Mouse (Mus musculus) heart, postnatal 36 days (tissue): ENCODE measurements at regions not wholly inside any gene's neighbourhood (a gene's known extent, or its start where the extent isn't known, plus 50 kb on each side); places are given as distances from the start of the nearest gene placed in this dataset.
A peak's percentile ranks its signal among the peaks of the same experiment; 100 is the strongest.

Experiments used
- DNase-seq, 2 experiments: peaks; one replicate each; pipeline ENCODE4 v3.0.0; 2021 to 2022
- intact Hi-C: fragments of 180-260 bp; cut with DNase I; formaldehyde crosslinking; loops from one replicate; pipeline ENCODE4 v1.15.1; 2025

GRCm38 (mm10) chr13:91274131-91274530 is 50.4 kb upstream of the Atg10 start:
- intact Hi-C loops = no loop called here
- DNase-seq = no peak

GRCm38 (mm10) chr13:91274615-91275014 is 50.8 kb upstream of the Atg10 start:
- DNase-seq = peak; percentile 5 to 25
- intact Hi-C loops = no loop called here

DNA sequence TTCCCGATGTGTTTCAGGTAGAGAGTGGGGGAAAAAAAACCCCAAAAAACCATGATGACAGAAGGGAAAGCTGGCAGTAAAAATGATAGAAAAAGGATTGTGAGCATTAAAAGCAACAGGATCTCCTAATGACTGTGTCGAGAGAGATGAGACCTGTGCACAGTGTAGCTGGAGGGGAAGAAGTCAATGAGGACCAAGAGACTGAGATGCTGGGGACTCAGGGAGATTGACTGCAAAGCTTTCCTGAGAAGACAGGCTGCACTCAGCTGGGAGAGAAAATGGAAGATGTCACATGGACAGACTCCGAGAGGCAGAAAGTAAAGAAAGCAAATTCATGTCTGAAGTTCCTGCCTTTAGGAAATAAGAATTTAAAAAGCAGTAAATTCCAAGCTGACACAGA is 55.7 kb upstream of the Atg10 start:
- intact Hi-C loops = no loop called here
- DNase-seq = no peak

- no peak for DNase-seq
- intact Hi-C loops = no loop called here
Measured at GRCm38 (mm10) chr13:91295552-91296170, 71.9 kb upstream of the Atg10 start.

GRCm38 (mm10) chr13:91296521-91297160 is 72.9 kb upstream of the Atg10 start:
- no peak for DNase-seq
- intact Hi-C loops = no loop called here

DNA sequence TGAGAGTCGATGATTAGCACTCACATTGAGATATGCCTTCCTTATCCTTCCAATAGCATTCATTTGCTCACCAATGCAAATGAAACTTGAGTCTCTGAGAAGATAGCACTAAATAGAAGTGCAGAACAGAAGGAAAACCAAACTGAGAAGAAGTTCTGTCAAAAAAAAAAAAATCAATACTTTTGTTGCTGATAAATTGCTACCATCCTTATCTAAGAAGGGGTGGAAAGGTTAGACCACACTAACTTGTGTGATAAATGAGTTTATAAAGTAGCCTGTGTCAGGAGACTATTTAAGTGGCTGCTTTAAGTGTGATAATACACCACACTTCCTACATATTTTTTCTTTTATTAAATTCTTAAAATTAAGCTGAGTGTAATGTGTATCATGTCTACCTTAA is 78.1 kb upstream of the Atg10 start:
- intact Hi-C loops = no loop called here
- no peak for DNase-seq

DNA sequence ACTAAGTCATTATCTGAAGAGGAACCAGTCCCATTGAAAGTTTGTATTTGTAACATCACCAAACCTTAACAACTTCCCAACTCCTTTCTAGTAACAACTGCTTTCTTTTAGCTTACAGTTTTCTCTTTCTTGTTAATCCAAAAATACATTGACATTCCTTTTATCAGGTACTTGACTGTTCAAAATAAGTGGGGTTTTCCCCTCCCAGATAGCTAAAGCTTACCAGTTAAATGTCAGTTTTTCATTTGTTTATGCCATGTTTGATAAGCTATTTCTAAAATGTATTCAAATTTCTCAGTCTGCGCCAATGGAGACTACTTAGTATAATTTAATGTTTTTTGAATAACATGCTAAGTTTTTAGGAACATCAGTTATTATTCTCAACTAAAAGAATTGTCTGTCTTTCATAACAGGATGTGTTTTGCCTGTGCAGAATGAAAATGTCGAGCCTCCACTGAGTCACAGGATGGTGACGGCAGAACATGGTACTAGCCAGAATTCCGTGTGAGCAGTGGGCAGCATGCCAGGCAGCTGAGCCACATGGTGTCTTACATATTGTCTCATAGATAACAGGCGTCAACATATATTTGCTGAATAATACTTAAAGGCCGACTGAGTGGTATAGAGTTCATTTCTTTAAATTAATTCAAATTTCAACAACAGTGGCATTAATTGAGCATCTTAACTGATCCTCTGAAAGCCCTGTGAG is 82.1 kb upstream of the Atg10 start:
- intact Hi-C loops = no loop called here
- DNase-seq = no peak

DNA sequence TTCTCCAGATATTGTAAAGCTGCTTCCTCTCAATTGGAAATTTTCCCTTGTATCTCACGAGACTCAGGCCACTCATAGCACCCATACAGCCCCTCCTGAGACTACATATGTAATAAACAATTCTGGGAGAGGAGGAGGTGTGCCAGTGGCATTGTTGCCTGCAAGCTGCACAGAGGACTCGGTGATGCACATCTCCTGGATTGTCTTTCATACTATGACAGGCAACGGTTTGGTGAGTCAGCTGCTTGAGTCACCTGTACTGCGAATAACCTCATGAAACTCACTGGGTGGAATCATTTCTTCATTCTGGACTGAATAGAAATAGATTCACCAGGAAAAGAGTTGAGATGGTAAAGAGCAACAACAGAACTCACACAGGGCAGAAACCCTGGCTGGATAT is 82.8 kb upstream of the Atg10 start:
- intact Hi-C loops = no loop called here
- DNase-seq = no peak

DNA sequence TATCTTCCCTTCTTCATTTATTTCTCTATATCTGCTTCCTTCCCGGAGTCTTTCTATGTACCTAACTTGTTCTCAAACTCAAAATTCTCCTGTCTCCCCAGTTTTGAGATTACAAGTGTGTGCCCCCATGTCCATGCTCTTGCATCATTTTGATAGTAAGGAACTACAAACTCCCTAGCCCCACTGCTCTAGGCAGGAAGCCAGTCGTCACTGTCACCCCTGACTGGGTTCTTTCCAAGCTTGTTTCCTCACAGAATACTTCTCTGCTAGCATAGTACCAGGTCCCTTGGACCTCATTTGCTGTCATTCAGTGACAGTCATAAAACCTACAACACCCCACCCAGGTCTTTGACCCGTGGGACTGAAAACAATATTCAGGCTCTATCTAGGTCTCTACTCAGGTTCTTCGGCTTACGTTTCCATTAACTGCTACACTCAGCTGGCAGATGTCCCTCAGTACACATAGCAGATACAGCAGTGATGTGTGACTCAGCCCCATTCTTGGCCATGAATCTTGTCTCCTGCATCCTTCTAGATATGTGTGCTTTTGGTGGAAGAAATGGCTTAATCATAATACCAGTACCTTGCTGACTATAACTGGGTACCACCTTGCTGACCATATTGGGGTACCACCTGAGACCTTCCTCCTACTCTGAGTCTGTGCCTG is 89.3 kb upstream of the Atg10 start:
- no peak for DNase-seq
- intact Hi-C loops = no loop called here

GRCm38 (mm10) chr13:91322331-91322730 is 98.6 kb upstream of the Atg10 start:
- intact Hi-C loops = no loop called here
- DNase-seq = no peak

DNA sequence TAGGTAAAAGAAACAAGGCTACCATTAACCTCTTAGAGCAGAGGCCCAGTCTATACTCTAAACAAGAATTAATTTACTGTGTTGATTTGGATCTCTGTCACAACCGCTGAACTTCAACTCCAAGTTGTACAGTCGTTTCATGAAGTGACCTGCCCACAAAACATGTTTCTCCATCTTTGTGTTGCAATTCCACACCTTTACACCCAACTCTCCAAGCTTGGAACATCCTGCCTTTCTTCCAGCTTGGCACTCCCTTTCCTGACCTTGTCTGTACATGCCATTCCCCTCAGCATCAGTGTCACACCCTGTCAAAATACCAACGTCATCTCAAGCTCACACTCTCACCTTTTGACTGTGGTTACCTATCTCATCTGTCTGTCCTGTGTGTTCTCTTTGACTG is 103.1 kb upstream of the Atg10 start:
- no peak for DNase-seq

DNA sequence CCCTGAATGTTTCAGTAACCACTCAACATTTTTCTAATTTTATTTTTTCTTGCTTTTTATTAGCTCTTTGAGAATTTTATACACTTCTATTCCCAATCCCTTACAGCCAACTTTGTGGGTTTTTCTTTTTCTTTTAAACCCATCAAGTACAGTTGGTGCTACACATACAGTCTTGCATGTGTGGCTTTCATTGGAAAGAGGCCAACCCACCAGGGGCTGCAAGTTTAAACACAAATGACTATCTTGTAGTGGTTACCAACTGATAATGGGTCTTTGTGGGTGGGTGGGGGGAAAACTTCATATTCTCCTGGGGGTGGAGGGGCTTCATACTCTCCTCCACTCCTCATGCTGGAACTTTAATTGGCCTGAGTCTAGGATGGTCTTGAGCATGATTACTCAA is 110.5 kb upstream of the Atg10 start:
- no peak for DNase-seq
- intact Hi-C loops = loop anchor here (1.0 kb wide), 1 partner anchor 8 kb away; no protein-coding TSS in a partner anchor

More for the DNA sequence above, 103.1 kb upstream of the Atg10 start:
- intact Hi-C loops = loop anchor here (1.0 kb wide), 1 partner anchor 7 kb away; no protein-coding TSS in a partner anchor

DNA sequence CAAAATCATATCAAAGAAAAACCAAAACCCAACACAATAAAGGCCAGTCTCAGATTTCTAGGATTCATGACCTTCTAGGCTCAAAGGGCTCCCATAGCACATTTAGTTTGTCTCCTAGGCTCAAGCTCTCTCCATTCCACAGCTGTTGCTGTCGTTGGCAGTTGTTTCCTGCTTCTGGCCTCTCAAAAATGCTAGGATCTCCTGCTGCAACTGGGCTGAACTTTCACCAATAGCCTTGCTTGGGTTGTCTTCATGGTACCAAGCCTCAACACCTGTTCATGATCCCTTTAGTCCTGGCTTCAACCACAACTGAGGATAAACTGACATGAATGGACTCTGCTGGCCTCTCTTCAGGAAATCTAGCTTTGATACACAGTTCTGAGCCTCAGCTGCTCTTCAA is 115.9 kb upstream of the Ssbp2 start:
- no peak for DNase-seq
- intact Hi-C loops = no loop called here

GRCm38 (mm10) chr13:91348489-91349083 is 111.5 kb upstream of the Ssbp2 start:
- no peak for DNase-seq
- intact Hi-C loops = no loop called here

DNA sequence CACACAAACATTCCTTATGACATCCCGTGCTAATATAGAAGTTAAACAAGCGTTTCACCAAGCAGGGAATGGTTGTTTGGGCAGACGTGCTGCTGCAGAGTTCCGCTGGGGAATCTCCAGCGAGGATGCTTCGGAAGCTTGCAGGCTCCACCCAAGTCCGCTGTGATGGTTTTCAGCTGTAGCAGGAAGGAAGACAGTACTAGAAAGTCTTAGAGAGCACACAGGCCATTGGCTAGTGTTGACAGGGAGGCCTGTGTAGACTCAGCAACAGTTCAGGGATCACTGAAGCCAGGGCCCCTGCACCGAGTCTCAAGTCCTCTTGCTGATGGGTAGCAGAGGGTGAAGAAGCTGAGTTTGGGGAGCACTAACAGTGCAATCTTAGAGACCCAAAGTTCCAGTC is 107.8 kb upstream of the Ssbp2 start:
- peak in 1 of 2 experiments; percentile 28 for DNase-seq

DNA sequence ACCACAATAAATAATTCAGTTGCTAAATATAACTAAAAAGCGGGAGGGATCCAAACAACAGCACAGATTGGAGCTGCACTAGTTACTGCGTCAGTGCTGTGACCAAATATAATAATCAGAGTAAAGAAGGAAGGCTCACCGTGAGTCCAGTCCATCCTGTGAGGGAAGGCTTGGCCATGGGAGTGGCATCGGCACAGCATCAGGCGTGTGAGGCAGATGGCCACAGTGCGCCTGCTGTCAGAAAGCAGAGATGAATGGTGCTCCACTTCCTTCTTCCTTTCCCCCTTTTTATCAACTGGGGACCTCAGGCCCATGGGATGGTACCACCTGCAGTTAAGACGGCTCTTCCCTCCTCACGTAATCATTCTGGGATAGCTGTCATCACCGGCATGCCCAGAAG is 103.6 kb upstream of the Ssbp2 start:
- intact Hi-C loops = loop anchor here (5.0 kb wide), 1 partner anchor 394 kb away; no protein-coding TSS in a partner anchor
- DNase-seq = no peak

More for the DNA sequence above, 107.8 kb upstream of the Ssbp2 start:
- intact Hi-C loops = no loop called here

DNA sequence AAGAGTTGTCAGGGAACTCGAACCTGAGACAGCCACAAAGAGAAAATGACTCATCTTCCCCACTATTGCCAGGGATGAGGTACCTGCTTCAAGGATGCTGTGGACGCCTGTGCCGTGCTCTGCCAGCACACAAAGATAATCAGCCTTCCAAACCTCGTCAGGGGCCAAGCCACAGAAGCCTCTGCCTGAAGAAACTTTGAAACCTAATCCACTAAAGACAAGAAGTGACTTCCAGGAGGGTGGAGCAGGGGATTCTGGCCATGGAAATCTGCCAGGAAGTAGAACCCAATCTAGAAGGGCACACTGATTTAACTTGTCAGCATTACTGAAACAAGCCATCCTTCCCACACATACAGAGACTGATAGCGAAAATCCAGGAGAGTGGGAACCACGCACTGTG is 100.0 kb upstream of the Ssbp2 start:
- no peak for DNase-seq
- intact Hi-C loops = no loop called here

- DNase-seq = peak; percentile 88 to 89
- intact Hi-C loops = loop anchor here (5.0 kb wide), 1 partner anchor 198 kb away; no protein-coding TSS in a partner anchor
Measured at GRCm38 (mm10) chr13:91365270-91365952, 94.7 kb upstream of the Ssbp2 start.

GRCm38 (mm10) chr13:91366540-91366939 is 93.5 kb upstream of the Ssbp2 start:
- intact Hi-C loops = loop anchor here (5.0 kb wide), 1 partner anchor 199 kb away; no protein-coding TSS in a partner anchor
- no peak for DNase-seq

DNA sequence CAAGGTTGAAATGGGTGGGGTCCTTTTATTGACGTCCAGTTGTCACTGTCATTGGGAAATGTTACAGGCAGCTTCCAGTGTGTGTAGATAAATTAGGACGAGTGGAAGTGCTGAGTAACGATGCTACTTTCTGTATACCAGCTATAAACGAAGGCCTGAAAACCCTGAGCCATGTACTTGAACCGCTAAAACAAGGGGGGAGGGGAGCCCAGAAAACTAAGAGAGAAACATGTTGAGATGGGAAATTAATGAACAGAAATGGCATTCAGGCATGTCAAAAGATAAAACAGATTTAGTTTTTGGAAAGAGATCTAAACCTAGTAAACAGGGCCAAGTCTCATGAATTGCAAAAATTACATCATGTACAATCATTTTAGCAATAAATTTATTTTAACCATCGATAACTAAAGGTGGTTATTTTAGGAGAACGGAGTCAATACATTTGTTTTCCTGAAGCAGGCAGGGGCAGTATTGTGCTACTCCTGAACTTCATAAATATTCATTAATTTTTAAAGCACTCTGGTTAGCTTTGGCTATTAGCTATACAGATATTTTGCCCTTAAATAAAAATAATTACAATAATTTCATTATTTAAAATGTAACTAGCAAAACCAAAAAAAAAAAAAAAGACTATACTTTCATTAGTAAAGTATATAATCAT is 92.1 kb upstream of the Ssbp2 start:
- intact Hi-C loops = loop anchor here (5.0 kb wide), 1 partner anchor 201 kb away; no protein-coding TSS in a partner anchor

More for the DNA sequence above, 92.1 kb upstream of the Ssbp2 start:
- no peak for DNase-seq
